Mouse (Mus musculus) cortical plate, adult 2 months (tissue): ENCODE measurements around the gene Pdp2. TPM values are rescaled to one million over a fixed set of nuclear protein-coding genes. Genes with fewer than 3 reads are reported as not detected.
A peak's percentile ranks its signal among the peaks of the same experiment; 100 is the strongest.
"Not testable (repeated sequence)": the region's sequence is repeated elsewhere in the genome, so short reads cannot be mapped to it uniquely, and the experiment has no call there.

Experiments used
- H3K27ac ChIP-seq: fragments of 200-500 bp; 2 replicates; pipeline ENCODE4 v1.5.1; 2012; ENCODE audit warnings: low read length, control low read depth, inconsistent platforms; ENCODE audit not compliant: insufficient read depth
- H3K4me1 ChIP-seq: fragments of 200-500 bp; 2 replicates; pipeline ENCODE4 v1.6.1; 2011; ENCODE audit warnings: low read length; ENCODE audit not compliant: control insufficient read depth, insufficient read depth
- H3K4me3 ChIP-seq: fragments of 200-500 bp; 2 replicates; pipeline ENCODE4 v1.5.1; 2011; ENCODE audit warnings: mild to moderate bottlenecking, low read length, control low read depth; ENCODE audit not compliant: insufficient read depth
- CTCF ChIP-seq: fragments of 200-500 bp; IDR thresholded peaks from 2 replicates; pipeline ENCODE4 v1.5.1; 2011; ENCODE audit warnings: mild to moderate bottlenecking, control low read depth, low read length; ENCODE audit not compliant: insufficient read depth; ENCODE audit errors: extremely low read depth
- POLR2A ChIP-seq: fragments of 200-500 bp; IDR thresholded peaks from 2 replicates; pipeline ENCODE4 v1.6.1; 2011; ENCODE audit warnings: mild to moderate bottlenecking, low read length, control low read depth; ENCODE audit not compliant: insufficient read depth; ENCODE audit errors: extremely low read depth
- polyA plus RNA-seq: library from polyadenylated mRNA; depleted of rRNA; stranded (reverse); fragments of >200 nt; gene quantifications from 2 replicates; pipeline ENCODE4 v1.2.3, GENCODE M21; 2012

The Pdp2 gene
- polyA plus RNA-seq, 1 experiment = 4.7 TPM

- TF ChIP-seq POLR2A (no peak), CTCF (peak; percentile 39; the same call in 1 of the 2 replicates)
- no peak overlapping the region for H3K27ac ChIP-seq
Measured at GRCm38 (mm10) chr8:104569559-104569958, 21.7 kb upstream of the Pdp2 start.

GRCm38 (mm10) chr8:104570436-104571343 is 20.6 kb upstream of the Pdp2 start:
- H3K4me1 ChIP-seq = no peaks in the 10 kb centered on the region; the same call in 1 of the 2 replicates
- TF ChIP-seq CTCF (peak; percentile 62), POLR2A (0 out of 2 replicates have a peak, but pooled peaks have one; percentile 17)
- H3K27ac ChIP-seq = no peak overlapping the region
- H3K4me3 ChIP-seq = peak overlapping the region; percentile 53

More at GRCm38 (mm10) chr8:104569559-104569958, 21.7 kb upstream of the Pdp2 start:
- Histone ChIP-seq H3K4me3 (no peak overlapping the region), H3K4me1 (no peaks in the 10 kb centered on the region; the same call in 1 of the 2 replicates)

- H3K4me1 ChIP-seq = no peaks in the 10 kb centered on the region
- TF ChIP-seq POLR2A = no peak
- no peak for TF ChIP-seq CTCF
Measured at GRCm38 (mm10) chr8:104576820-104577219, 14.4 kb upstream of the Pdp2 start.

GRCm38 (mm10) chr8:104577606-104578005 is 13.6 kb upstream of the Pdp2 start:
- not testable (repeated sequence) for H3K4me1 ChIP-seq

More at GRCm38 (mm10) chr8:104576820-104577219, 14.4 kb upstream of the Pdp2 start:
- H3K27ac ChIP-seq = no peak overlapping the region
- no peak overlapping the region for H3K4me3 ChIP-seq

GRCm38 (mm10) chr8:104584522-104584921 is 6.7 kb upstream of the Pdp2 start:
- no peak for TF ChIP-seq POLR2A
- TF ChIP-seq CTCF = no peak
- H3K27ac ChIP-seq = no peak overlapping the region
- no peaks in the 10 kb centered on the region for H3K4me1 ChIP-seq
- H3K4me3 ChIP-seq = no peak overlapping the region

More at GRCm38 (mm10) chr8:104577606-104578005, 13.6 kb upstream of the Pdp2 start:
- H3K27ac ChIP-seq, H3K4me3 ChIP-seq: not testable (repeated sequence)

- TF ChIP-seq CTCF (no peak), POLR2A (no peak)
- Histone ChIP-seq H3K27ac (no peak overlapping the region), H3K4me3 (no peak overlapping the region), H3K4me1 (peaks cover 2% of the 10 kb centered on the region; the same call in 1 of the 2 replicates)
Measured at GRCm38 (mm10) chr8:104590284-104590683, 967 bp upstream of the Pdp2 start.

- Histone ChIP-seq H3K27ac (peak overlapping the region; percentile 77; the same call in 1 of the 2 replicates), H3K4me1 (peaks cover 2% of the 10 kb centered on the region; the same call in 1 of the 2 replicates), H3K4me3 (peak overlapping the region; percentile 82)
- no peak for TF ChIP-seq POLR2A
- TF ChIP-seq CTCF = no peak
Measured at GRCm38 (mm10) chr8:104591856-104592255, 605 bp downstream of the Pdp2 start.

GRCm38 (mm10) chr8:104592566-104592965 is 1.3 kb downstream of the Pdp2 start:
- Histone ChIP-seq H3K27ac (no peak overlapping the region), H3K4me3 (no peak overlapping the region; the same call in 1 of the 2 replicates), H3K4me1 (peaks cover 2% of the 10 kb centered on the region; the same call in 1 of the 2 replicates)
- TF ChIP-seq CTCF (no peak), POLR2A (no peak)

GRCm38 (mm10) chr8:104593536-104594325 is 2.5 kb downstream of the Pdp2 start:
- Histone ChIP-seq H3K4me3 (no peak overlapping the region), H3K4me1 (peaks cover 2% of the 10 kb centered on the region; the same call in 1 of the 2 replicates), H3K27ac (no peak overlapping the region)
- TF ChIP-seq CTCF = no peak
